Mouse (Mus musculus) lung, embryonic 14.5 days (tissue): ENCODE results near the gene Scin. TPM values are rescaled to one million over a fixed set of nuclear protein-coding genes. Genes with fewer than 3 reads are reported as not detected.

ENCODE experiments used
- ATAC-seq: fragments of 200-750 bp; cut with Nextera tagmentation; 2 replicates; pipeline ENCODE4 v1.8.0; 2017; ENCODE audit warnings: mild to moderate bottlenecking, moderate TSS enrichment, moderate library complexity; ENCODE audit not compliant: insufficient read depth
- DNase-seq: peaks from one replicate; pipeline ENCODE4 v3.0.0-alpha.2; 2015
- H3K27ac ChIP-seq: fragments of 300-500 bp; sonication (generic); 2 replicates; pipeline ENCODE4 v1.5.1; 2014; ENCODE audit warnings: low read depth, mild to moderate bottlenecking, moderate library complexity
- H3K27me3 ChIP-seq: fragments of 300-500 bp; sonication (generic); 2 replicates; pipeline ENCODE4 v1.6.1; 2014; ENCODE audit warnings: low read length, control low read depth; ENCODE audit not compliant: insufficient read depth
- H3K36me3 ChIP-seq: fragments of 300-500 bp; sonication (generic); 2 replicates; pipeline ENCODE4 v1.6.1; 2014; ENCODE audit warnings: control low read depth; ENCODE audit not compliant: insufficient read depth
- H3K4me1 ChIP-seq: fragments of 300-500 bp; sonication (generic); 2 replicates; pipeline ENCODE4 v1.6.1; 2014; ENCODE audit warnings: antibody characterized with exemption, control low read depth; ENCODE audit not compliant: insufficient read depth
- H3K4me2 ChIP-seq: fragments of 300-500 bp; sonication (generic); 2 replicates; pipeline ENCODE4 v1.6.1; 2014; ENCODE audit warnings: mild to moderate bottlenecking
- H3K4me3 ChIP-seq: fragments of 300-500 bp; sonication (generic); 2 replicates; pipeline ENCODE4 v1.5.1; 2014; ENCODE audit warnings: low read depth, low read length
- H3K9ac ChIP-seq: fragments of 300-500 bp; sonication (generic); 2 replicates; pipeline ENCODE4 v1.6.1; 2014
- H3K9me3 ChIP-seq: fragments of 300-500 bp; sonication (generic); 2 replicates; pipeline ENCODE4 v1.6.1; 2016; ENCODE audit warnings: low read depth, low read length, control low read depth
- CTCF ChIP-seq: IDR thresholded peaks from 2 replicates; pipeline ENCODE4 v1.5.1; 2016; ENCODE audit warnings: antibody characterized with exemption, low read depth
- WGBS: fragments of 180-500 bp; shearing (Covaris S2); extraction: QIAGEN DNeasy Blood & Tissue Kit; methylation state at CpG from one replicate; pipeline ENCODE4 v1.1.7; 2014; 5-methylcytosine and 5-hydroxymethylcytosine counted together
- polyA plus RNA-seq: library from polyadenylated mRNA; unstranded; fragments of >200 nt; fragmentation: Nextera tagmentation; extraction: Ambion mirVana; gene quantifications from 2 replicates; pipeline ENCODE4 v1.2.1, GENCODE M21; 2014

Scin gene
- polyA plus RNA-seq, 1 experiment from 2014 or later: 0.21 TPM

GRCm38 (mm10) chr12:40027846-40028245, 106.2 kb downstream of the Scin start:
- no peak for TF ChIP-seq CTCF
- ATAC-seq: no peak
- DNase-seq: no peak

GRCm38 (mm10) chr12:40027444-40027843, 106.6 kb downstream of the Scin start:
- DNase-seq (no peak), ATAC-seq (no peak)
- H3K36me3 ChIP-seq: no peaks in the 10 kb centered on the region
- H3K4me3 ChIP-seq: no peak overlapping the region
- no peaks in the 10 kb centered on the region for H3K27me3 ChIP-seq
- H3K9me3 ChIP-seq: no peaks in the 10 kb centered on the region
- 60% methylated on average over 3 of the region's 3 CpGs for WGBS
- no peaks in the 10 kb centered on the region for H3K4me1 ChIP-seq
- H3K4me2 ChIP-seq: no peak overlapping the region
- no peak for TF ChIP-seq CTCF
- H3K9ac ChIP-seq: no peak overlapping the region
- no peak overlapping the region for H3K27ac ChIP-seq

More at GRCm38 (mm10) chr12:40027846-40028245, 106.2 kb downstream of the Scin start:
- WGBS: 61% methylated on average over 3 of the region's 3 CpGs
- Histone ChIP-seq H3K36me3 (no peaks in the 10 kb centered on the region), H3K27ac (no peak overlapping the region), H3K27me3 (no peaks in the 10 kb centered on the region), H3K4me2 (no peak overlapping the region), H3K9ac (no peak overlapping the region), H3K4me1 (no peaks in the 10 kb centered on the region), H3K9me3 (no peaks in the 10 kb centered on the region), H3K4me3 (no peak overlapping the region)

- ATAC-seq (no peak), DNase-seq (no peak)
- Histone ChIP-seq H3K36me3 (no peaks in the 10 kb centered on the region), H3K4me1 (no peaks in the 10 kb centered on the region), H3K4me2 (no peak overlapping the region), H3K4me3 (no peak overlapping the region), H3K9ac (no peak overlapping the region), H3K27me3 (no peaks in the 10 kb centered on the region), H3K27ac (no peak overlapping the region), H3K9me3 (no peaks in the 10 kb centered on the region)
- TF ChIP-seq CTCF: no peak
- 35% methylated on average over 2 of the region's 2 CpGs for WGBS
Observed at GRCm38 (mm10) chr12:40023918-40024317, 110.1 kb downstream of the Scin start.

GRCm38 (mm10) chr12:40023014-40023642, 110.9 kb downstream of the Scin start:
- no peak overlapping the region for H3K9ac ChIP-seq
- ATAC-seq (no peak), DNase-seq (no peak)
- TF ChIP-seq CTCF: no peak
- no peaks in the 10 kb centered on the region for H3K36me3 ChIP-seq
- H3K27me3 ChIP-seq: no peaks in the 10 kb centered on the region
- no peak overlapping the region for H3K4me2 ChIP-seq
- H3K9me3 ChIP-seq: no peaks in the 10 kb centered on the region
- no peaks in the 10 kb centered on the region for H3K4me1 ChIP-seq
- H3K27ac ChIP-seq: no peak overlapping the region
- no peak overlapping the region for H3K4me3 ChIP-seq
- 71% methylated on average over 3 of the region's 3 CpGs for WGBS

- H3K27me3 ChIP-seq: no peaks in the 10 kb centered on the region
- H3K36me3 ChIP-seq: no peaks in the 10 kb centered on the region
- H3K4me1 ChIP-seq: no peaks in the 10 kb centered on the region
- no peak overlapping the region for H3K27ac ChIP-seq
- no peak for TF ChIP-seq CTCF
- H3K9ac ChIP-seq: no peak overlapping the region
- no peaks in the 10 kb centered on the region for H3K9me3 ChIP-seq
- ATAC-seq (no peak), DNase-seq (no peak)
- no peak overlapping the region for H3K4me2 ChIP-seq
- no peak overlapping the region for H3K4me3 ChIP-seq
- 76% methylated on average over 3 of the region's 3 CpGs for WGBS
Observed at GRCm38 (mm10) chr12:40022344-40022743, 111.7 kb downstream of the Scin start.

- DNase-seq (no peak), ATAC-seq (no peak)
- H3K9ac ChIP-seq: no peak overlapping the region
- no peaks in the 10 kb centered on the region for H3K4me1 ChIP-seq
- no peaks in the 10 kb centered on the region for H3K27me3 ChIP-seq
- H3K36me3 ChIP-seq: no peaks in the 10 kb centered on the region
- 65% methylated on average over 6 of the region's 6 CpGs for WGBS
- no peak overlapping the region for H3K27ac ChIP-seq
- H3K4me2 ChIP-seq: no peak overlapping the region
- TF ChIP-seq CTCF: no peak
- no peaks in the 10 kb centered on the region for H3K9me3 ChIP-seq
- no peak overlapping the region for H3K4me3 ChIP-seq
Observed at GRCm38 (mm10) chr12:40017955-40018505, 116.0 kb downstream of the Scin start.

- Histone ChIP-seq H3K9ac (peak overlapping the region; percentile 32), H3K9me3 (no peaks in the 10 kb centered on the region), H3K27me3 (no peaks in the 10 kb centered on the region), H3K4me1 (no peaks in the 10 kb centered on the region), H3K36me3 (no peaks in the 10 kb centered on the region), H3K4me3 (peak overlapping the region; percentile 27), H3K27ac (peak overlapping the region; percentile 42; the same call in 1 of the 2 replicates), H3K4me2 (peak overlapping the region; percentile 57)
- peak; percentile 79 for DNase-seq
- no peak for TF ChIP-seq CTCF
- WGBS: 17% methylated on average over 19 of the region's 19 CpGs
- peak; percentile 87 for ATAC-seq
Observed at GRCm38 (mm10) chr12:40016648-40017460, 117.2 kb downstream of the Scin start.
